Mouse (Mus musculus): ENCODE results near the gene Slc16a11.

Slc16a11 gene

DNA sequence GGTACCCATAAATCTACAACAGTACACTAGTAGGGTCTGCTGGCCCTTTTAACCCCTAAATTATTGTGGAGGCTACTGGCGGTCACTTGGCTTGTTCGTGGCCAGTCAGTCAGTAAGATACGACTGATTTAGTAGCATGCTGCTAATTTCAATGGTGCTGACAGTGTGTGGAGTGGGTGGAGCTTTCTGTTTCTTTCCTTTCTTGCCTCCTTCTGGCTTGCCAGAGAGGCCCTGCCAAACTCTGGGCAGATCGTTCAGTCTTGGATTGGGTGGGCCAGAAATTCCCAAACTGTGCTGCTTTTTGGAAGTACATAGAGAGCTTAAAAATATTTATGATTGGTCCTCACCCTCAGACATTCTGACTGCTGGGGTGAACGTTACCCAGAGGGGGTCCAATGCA lies 14.6 kb downstream of the Slc16a11 start:
- no peak for DNase-seq

DNA sequence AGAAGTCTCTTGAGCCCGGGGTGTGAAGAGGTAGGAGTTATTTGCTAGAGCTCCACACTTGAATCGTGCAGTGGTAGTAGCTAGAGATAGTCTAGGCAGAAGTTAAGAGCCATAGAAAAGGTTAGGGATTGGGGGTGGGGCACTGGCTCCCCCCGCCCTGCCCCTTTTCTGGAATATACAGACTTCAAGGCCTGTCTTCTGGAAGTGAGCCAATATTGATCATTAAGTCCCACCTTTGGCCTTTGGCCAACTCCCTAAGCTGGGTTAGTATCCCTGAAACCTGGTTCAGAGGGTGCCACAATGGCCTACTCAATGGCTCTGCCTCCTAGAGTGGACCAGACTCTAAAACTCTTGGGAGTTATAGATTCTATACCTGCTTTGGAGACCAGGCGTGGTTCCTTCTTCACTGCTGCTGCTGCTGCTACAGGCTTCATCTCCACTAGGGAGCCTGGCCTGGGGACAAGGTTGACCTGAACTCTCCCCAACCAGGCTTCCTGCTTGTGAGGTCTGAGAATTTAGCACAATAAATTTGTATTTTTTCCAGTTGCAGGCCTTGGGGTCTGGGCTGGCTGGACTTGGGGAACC lies 15.2 kb downstream of the Slc16a11 start:
- no peak for DNase-seq

DNA sequence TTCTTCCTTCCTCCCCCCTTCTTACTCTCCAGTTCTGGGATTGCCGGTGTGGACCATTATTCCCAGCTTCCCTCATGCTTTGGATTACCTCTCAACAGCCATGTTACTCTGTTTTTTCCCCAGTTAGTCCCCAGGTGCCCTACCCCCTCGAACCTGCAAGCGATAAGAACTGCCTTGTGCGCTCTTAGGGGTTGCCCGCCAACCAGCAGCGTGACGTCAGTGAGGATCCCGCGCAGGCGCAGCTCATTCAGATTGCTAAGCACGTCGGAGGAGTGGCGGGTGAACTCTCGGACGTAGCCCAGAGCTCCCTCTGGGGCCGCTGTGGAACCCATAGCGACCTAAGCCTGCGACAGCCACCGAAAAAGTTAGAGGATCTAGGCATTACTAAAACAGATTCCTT lies 16.3 kb downstream of the Slc16a11 start:
- peak; percentile 87 for DNase-seq

DNA sequence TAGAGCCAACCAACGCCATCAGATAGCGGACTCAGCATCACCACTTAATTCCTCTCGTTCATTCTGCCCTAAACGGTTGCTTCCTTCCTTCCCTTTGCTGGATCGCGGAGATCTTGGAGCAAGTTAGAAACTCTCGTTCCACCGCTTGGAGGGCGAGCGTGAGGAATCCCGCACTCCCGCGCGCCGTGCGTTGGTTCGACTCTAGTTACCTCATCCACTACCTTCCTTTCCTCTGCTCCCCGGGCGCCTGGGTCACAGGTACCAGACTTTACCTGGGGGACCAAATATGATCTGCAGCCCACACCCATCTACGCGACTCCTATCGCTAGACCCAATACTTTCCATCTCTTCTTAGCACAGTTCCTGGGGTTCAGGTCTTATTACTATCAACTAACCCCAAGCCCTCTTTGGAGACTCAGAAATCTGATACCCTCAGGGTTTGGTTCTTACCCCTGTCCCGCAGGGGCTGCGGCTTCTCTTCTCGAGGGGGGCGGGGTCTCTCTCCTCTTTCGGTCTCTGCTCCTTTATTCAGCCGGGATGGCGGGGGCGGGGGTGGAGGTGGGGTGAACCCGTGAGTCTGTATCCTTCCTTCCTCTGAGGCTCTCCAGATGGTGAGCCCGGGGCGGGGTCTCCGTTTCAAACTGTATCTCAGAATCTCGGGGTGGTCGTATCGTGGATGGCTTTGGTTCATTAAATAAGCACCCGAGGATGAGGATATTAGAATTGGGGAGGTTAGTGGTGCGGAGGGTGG lies 16.9 kb downstream of the Slc16a11 start, which contains the start of gene Bcl6b:
Bcl6b (minus strand) TSS at position 539 of the 751 bp plus-strand sequence.
- DNase-seq = no peak

DNA sequence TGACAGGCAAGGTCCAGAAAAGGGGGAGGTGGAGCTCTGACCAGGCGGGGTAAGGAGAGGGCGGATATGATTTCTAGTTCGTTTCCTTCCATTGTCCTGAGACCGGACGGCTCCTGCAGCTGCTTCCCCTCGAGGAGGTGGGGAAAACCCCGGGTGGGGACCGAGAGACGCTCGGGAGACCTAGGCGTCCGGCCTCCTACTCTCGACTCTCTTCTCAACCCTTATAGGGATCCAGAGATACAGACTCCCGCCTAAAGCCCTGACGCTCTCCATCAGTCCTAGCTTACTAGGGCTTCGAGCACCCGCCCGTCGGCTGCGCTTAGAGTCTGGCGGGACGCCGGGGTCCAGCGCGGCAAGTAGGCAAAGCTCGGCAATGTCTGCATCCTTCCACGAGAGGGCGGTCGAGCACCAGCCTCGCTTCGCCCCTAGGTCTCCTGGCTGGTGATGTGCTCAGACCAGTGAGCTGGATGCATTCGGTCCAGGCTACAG lies 17.7 kb downstream of the Slc16a11 start:
- peak; percentile 90 for DNase-seq

DNA sequence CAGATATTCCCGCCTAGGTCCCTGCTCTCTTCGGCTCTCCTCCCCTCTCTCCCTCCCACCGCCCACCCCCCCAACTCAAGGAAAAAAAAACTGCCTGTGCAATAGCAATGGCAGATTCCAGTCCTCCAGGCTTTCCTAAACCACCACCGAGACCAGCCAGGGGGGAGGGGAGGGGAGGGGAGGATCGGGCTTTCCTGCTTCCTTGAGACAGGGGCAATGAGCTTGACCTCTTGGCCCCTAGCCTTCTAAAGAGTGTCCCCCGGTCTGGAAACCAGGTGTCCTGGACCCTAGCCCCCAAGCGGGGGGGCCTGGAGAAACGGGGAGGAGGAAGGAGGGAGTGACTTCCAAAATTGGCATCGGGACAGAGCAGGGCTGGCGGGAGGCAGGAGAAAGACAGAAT lies 20.0 kb downstream of the Slc16a11 start:
- DNase-seq = peak; percentile 89

DNA sequence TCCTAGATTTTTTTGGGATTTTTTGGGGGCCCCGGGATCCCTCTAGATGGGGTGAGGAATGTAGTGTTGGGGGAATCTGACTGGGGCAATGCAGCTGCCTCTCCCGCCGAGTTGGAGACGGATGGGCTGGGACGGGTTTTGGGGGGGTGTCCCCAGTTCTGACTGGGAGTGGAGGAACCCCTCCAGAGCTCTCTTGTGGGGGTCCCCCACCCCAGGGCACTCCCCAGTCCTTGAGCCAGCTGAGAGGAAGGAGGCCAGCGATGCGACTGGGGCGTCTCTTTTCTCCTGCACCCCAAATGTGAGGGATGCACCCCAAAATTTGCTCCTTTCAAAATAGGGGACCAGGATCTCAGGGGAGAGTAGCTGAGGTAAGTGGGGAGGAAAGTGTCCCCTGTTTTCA lies 20.5 kb downstream of the Slc16a11 start:
- DNase-seq = no peak

DNA sequence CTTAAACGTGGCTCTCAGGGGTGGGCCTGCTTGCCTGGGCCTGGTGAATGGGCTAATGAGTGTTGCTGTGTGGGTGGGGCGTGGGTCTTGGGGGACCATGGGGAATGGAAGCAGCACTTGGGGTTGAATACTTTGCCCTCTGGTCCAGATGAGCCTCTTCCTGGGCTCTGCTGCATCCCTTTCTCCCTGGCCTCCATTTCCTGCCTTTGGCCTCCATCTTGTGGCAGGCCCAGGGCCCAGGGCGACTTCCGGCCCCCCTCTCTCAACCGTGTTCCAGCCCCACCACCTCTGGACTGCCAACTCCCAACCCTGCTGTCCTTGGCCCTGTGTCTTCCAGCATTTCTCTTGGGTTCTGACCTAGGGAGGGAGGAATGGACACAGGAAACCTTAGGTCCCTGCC lies 21.5 kb downstream of the Slc16a11 start:
- no peak for DNase-seq

DNA sequence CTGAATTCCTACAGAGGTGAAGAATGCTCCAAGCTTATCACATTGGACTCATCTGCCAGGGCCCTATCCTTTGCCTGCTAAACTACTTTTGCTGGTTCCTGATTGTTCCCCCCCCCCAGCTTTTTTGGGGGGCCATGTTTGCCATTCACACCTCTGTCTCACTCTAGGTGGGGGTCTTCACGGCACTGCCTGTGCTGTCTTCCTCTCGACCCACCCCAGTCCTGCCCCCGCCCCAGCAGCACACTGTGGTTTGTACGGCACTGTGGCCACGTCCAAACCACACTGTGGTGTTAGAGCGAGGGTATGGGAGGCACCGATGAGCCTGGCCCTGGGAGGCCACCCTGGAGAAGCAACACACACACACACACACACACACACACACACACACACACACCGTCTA lies 21.9 kb downstream of the Slc16a11 start:
- DNase-seq = no peak

DNA sequence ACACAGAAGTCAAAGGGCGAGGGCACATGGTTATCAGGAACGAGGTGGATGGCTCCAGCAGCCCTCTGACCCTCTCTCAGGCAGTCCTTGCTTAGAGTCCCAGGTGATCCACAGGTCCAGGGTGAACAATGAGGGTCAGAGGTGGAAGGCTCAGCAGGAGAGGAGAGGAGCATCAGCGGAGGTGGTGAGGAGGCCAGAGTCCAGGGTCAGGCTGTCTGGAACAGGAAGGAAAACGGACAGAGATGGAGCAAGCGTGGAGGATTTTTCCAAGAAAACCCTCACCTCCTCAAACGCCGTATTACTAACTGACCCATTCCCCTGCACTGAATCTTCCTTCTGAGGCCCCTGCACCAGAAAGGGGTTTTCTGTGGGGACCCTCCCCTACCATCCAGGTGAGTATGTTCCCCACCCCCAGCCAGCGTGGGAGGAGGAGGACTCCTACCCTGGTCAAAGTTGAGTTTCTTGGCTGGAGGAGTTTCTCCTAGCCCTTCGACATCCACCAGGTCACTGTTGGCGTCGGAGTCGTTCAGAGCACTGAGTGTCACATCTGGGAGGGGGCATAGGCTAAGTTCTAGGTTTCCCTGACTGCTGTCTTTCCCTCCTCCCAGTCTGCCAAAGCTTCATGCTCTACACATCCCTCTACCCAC lies 22.8 kb downstream of the Slc16a11 start:
- DNase-seq = no peak

DNA sequence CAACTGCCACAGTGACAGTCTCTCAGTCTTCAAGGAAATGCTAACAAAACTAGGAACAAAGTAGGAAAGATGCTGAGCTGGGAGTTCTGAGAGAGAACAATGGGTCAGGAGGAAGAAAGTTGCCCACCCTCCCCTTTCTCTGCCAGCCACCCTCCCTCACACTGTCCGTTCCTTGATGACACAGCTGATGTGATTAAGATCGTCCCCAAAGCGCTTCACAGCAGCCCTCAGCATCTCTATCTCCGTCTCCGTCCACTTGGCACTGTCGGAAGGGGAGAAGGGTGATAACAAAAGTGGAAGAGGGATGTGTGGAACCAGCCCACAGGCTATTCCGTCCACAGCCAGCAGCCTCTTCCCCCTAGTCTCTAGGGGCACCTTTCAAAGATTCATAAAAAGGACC lies 24.2 kb downstream of the Slc16a11 start:
- DNase-seq = no peak

DNA sequence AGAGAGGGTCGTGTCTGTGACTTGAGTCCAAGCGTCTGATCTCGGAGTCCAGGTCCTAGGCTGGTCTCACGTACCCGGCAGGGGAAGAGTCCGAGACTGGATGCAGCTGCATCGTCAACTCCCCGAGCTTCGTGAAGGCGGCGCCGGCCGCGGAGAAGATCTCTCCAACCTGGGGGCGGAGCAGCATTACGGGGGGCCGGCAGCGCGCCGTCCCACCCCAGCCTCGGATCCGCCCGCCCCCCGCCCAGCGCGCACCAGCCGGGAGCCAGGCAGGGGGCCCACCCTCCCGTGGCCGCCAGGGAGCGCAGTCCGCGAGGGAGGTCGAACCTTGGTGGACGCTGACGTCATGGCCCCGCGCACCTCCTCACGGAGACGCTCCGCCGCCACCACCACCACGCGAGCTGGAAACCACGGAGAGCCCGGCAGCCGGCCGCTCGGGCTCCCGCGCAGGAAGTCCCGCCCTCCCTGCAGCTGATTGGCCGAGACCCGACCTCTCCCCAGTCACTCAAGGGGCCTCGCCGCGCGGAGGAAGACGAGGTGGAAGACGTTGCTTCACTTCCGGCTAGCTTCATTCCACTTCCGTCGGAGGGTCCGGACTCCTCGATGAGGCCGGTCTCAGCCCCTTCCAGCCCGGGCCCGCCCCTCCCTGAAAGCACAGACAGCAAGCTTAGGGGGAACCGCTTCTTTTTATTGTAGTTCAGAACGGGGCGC lies 25.1 kb downstream of the Slc16a11 start, which contains the start of gene 0610010K14Rik:
0610010K14Rik (minus strand) TSS at position 458 of the 711 bp plus-strand sequence.
- peak; percentile 99 for DNase-seq

DNA sequence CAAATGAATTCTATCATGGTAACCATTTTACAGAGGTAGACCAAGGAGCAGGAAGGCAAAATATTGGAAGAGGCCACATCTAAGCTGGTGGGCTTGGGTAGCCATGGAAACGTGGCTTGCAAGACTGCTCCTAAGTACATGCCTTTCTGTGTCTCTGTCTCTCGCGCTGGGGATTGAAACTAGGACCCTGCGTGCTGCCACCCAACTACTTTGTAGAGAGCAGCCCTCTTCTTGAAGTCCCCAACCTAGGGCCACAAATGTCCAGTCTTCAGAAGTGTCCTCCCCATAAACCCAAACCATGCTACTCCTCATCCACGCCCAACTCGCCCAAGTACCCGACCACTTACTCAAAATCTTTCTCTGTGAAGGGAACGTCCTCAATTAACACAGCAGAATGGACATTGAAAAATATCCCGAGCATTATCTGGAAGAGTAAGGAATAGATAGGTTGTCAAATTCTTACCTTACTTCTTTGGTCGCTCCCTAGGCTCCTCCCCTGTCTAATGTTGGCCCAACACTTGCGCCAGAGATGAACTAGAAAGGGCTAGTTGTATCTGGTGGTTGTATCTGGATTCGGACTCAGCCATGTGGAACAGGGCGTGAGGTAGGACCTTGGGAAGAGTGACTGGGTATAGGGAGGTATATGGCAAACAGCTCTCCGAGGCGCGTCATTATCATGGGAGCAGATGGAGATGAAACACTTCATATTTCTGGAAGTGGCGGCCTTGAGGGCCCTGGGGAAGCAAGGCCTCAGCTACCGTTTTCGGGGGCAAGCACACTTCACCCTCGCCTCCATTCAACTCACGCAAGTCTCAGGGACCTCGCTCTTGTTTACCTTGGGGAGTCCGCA lies 26.3 kb downstream of the Slc16a11 start:
- DNase-seq = peak; percentile 18

DNA sequence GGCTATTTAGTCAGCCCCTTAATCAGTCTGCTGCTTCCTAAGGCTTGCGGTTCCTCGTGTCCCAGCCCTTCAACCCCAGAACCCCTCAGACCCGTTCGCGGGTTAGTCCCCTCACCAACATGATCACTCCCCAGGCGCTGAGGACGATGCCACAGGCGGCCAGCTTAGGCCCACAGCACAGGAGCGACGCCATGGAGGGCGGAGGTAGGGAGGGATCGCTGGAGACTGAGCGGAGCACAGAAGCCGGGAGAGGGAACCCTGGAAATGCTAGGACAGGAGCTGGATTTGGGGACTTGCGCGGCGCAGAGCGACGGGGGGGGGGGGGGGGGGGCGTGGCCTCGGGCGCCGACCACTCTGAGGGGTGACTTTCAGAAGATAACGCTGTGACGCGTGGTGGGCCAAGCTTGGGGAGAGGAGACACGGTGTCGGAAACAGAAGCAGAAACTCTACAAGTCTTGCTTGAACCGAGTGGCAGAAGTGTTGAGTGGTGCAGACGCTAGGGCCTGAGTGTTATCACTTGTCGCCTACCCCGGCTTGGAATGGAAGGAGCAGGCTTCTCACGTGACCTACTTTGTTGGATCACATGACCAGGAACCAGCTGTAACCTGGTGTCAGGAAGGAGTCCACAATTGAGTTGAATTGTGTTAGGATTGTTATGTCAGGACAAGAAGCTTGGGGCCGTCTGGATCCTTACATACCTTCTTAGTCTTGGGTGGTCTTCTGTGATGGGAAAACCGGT lies 27.2 kb downstream of the Slc16a11 start, which contains the start of the genes Gm21988 and Rnasek:
Gm21988 (minus strand) TSS at position 290 of the 739 bp plus-strand sequence.
Rnasek (minus strand) TSS at position 302 of the 739 bp plus-strand sequence.
- peak; percentile 93 for DNase-seq

DNA sequence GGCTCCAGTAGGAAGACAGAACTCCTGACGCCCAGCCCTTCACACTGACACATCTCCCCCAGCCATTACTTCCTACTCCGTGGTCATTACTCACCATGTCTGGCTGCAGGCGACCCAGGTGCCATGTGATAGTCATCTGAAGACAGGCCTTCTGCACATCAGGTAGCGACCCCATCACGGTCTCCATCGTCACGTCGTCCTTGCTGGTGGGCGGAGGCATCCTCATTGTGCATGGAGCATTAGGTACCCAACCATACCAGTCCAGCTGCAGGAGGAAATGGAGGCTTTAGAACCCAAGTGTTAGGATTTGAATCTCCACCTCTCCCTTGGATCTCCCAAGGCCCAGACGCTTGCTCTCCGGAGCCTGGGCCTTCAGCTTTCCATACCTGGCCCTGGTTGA lies 30.0 kb downstream of the Slc16a11 start:
- no peak for DNase-seq

DNA sequence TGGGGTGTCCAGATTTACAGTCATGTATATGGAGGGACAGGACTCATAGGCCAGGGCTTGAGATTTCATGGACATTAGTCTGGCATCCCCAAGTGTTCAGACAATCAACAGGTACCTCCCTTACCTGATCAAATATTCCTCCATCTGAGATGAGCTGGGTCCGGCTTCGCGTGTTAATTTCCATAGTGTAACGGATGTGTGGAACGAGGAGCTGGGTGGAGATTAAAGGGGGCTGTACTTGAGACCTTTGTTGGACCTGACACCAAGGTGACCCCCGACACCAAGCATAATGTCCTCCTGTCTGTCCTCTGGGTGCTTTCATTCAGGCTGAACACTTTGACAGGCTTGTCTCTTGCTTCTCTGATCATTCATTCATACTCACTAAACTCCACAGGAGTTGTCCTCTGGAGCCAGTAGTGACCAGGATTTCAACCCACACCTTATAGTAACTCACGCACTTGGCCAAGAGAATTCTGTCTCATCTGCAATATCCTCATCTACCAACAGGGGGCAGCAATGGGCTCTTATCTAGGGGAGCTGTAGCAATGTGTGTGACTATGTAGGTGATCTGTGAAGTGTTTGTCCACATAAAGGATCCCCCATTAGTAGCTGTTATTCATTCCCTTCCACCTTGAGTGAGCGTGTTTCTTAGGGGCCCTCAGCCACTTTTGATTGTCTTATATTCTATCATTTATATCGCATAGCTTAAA lies 34.7 kb downstream of the Slc16a11 start:
- DNase-seq = peak; percentile 80

DNA sequence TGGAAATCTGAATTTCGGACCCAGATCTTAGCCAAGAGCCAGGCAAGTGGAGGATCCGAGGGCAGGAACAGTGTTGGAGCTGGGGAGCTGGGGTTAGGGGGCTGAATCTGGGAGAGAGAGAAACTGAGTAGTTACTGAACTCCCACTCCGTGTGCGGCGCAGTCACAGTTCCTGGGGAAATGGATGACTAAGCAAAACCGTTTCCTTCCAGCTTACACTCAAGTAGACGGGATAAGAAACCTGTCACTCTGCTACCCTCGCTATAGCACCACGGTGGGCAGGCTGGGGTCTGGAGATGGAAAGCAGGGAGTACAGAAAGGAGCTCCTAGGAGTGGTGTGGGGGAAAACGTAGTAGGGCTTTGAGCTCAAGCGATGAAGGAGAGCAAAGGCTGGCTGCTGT lies 37.6 kb downstream of the Slc16a11 start:
- no peak for DNase-seq

DNA sequence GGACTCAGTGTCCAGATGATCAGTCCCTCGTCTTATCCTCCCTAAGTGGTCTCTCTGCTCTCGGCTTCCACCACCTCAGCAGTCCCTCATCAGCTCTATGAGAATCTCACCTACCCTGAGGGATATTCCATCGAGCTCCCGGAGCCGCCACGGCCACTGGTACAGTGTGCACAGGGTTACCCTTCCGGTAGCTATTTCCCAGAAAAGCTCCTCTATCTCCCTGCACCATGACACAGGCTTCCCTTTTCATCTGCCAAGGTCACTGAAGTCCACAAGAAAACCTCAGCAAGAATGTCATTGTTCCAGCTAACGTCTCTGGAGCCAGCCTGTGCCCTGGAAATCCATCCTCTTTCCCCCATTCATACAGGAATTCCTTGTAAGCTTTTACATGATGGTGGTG lies 39.3 kb downstream of the Slc16a11 start:
- DNase-seq = no peak

DNA sequence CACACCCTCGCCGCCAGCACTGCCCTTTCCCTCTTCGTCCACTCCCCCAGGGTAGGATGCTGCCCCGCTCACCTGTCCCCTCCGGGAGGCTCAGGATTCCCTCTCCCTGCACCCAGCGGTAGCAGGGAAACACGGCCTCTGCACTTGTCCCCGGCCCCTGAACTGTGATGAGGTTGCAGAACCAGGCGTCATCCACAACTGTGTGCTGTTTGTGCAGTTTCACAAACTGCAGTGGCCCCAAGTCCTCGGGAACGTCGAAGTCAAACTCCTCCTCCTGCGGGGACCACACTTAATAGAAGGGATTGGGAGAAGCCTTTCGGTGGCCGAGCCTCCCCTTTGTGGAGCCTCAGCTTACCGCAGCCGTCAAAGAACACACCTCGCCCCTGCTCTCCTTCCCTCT lies 41.8 kb downstream of the Slc16a11 start:
- peak; percentile 11 for DNase-seq

DNA sequence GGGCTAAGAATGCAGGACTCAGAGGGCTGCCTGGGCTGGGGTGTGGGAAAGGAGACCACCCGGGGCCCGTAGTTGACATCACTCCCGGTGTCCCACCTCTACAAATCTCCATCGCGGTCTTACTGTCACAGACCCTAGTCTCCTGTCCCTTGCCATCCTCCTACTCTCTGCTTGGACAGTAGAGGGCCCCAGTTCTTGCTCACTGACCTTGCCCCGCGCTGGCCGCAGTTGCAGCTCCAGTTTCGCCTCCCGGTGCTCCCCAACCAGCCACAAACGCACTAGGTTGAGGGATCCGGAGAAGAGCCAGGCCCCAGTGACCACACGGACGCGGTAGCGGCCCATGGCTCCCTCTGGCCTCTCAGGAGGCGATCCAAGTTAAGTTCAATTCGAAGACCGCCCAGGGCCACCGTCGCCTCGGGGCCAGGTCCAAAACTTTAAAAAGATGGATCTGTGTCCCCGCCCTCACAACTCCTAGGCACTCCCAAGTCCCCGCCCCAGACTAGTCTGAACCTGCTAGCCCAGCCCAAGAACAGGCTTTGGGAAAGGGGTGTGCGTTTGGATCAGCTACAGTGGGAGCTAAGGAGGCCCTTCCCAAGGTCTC lies 42.5 kb downstream of the Slc16a11 start, which contains the start of gene Alox12:
Alox12 (minus strand) TSS at position 423 of the 601 bp plus-strand sequence.
- peak; percentile 48 for DNase-seq

Data from retina, postnatal 1 day (tissue).